Mouse (Mus musculus) embryonic facial prominence, embryonic 12.5 days (tissue): ENCODE data around the gene Mbd6. TPM values are rescaled to one million over a fixed set of nuclear protein-coding genes. Genes with fewer than 3 reads are reported as not detected.

Experiments
- ATAC-seq: fragments of 200-750 bp; cut with Nextera tagmentation; 2 replicates; pipeline ENCODE4 v1.8.0; 2017; ENCODE audit not compliant: insufficient number of reproducible peaks, insufficient read depth, low FRiP score, low TSS enrichment
- H3K27ac ChIP-seq: fragments of 300-500 bp; sonication (generic); 2 replicates; pipeline ENCODE4 v1.5.1; 2016; ENCODE audit warnings: mild to moderate bottlenecking
- H3K27me3 ChIP-seq: fragments of 300-500 bp; sonication (generic); 2 replicates; pipeline ENCODE4 v1.6.1; 2016; ENCODE audit warnings: mild to moderate bottlenecking, moderate library complexity
- H3K36me3 ChIP-seq: fragments of 300-500 bp; sonication (generic); 2 replicates; pipeline ENCODE4 v1.6.1; 2016; ENCODE audit warnings: mild to moderate bottlenecking
- H3K4me1 ChIP-seq: fragments of 300-500 bp; sonication (generic); 2 replicates; pipeline ENCODE4 v1.6.1; 2016
- H3K4me2 ChIP-seq: fragments of 300-500 bp; sonication (generic); replicated peaks from 2 replicates; pipeline ENCODE4 v1.6.1; 2016; ENCODE audit warnings: mild to moderate bottlenecking, moderate library complexity
- H3K4me3 ChIP-seq: fragments of 300-500 bp; sonication (generic); 2 replicates; pipeline ENCODE4 v1.5.1; 2016; ENCODE audit warnings: mild to moderate bottlenecking
- H3K9ac ChIP-seq: fragments of 300-500 bp; sonication (generic); 2 replicates; pipeline ENCODE4 v1.6.1; 2016; ENCODE audit warnings: mild to moderate bottlenecking, moderate library complexity
- H3K9me3 ChIP-seq: fragments of 300-500 bp; sonication (generic); 2 replicates; pipeline ENCODE4 v1.6.1; 2016; ENCODE audit warnings: mild to moderate bottlenecking, moderate library complexity
- WGBS: fragments of 180-500 bp; shearing (Covaris S2); methylation state at CpG from one replicate; pipeline ENCODE4 v1.1.7; 2016; 5-methylcytosine and 5-hydroxymethylcytosine counted together
- polyA plus RNA-seq: library from polyadenylated mRNA; unstranded; fragments of >200 nt; fragmentation: Nextera tagmentation; extraction: Ambion mirVana; gene quantifications from 2 replicates; pipeline ENCODE4 v1.2.1, GENCODE M21; 2016

The Mbd6 gene
- polyA plus RNA-seq, 1 experiment from 2014 or later, result 17.2 TPM

GRCm38 (mm10) chr10:127267318-127267717 lies 21.5 kb downstream of the Mbd6 start:
- Histone ChIP-seq H3K4me3 (peak overlapping the region; percentile 84), H3K9ac (peak overlapping the region; percentile 97), H3K4me2 (peak overlapping the region; percentile 96), H3K9me3 (no peaks in the 10 kb centered on the region), H3K36me3 (peaks cover 21% of the 10 kb centered on the region), H3K4me1 (peaks cover 18% of the 10 kb centered on the region), H3K27me3 (peaks cover 27% of the 10 kb centered on the region), H3K27ac (no peak overlapping the region)
- ATAC-seq, result no peak
- WGBS, result 75% methylated on average over 5 of the region's 5 CpGs

- Histone ChIP-seq H3K36me3 (peaks cover 21% of the 10 kb centered on the region), H3K4me2 (peak within 1 kb of the TSS; percentile 96), H3K4me1 (peaks cover 22% of the 10 kb centered on the region), H3K9me3 (no peaks in the 10 kb centered on the region), H3K4me3 (peak within 1 kb of the TSS; percentile 84), H3K9ac (peak within 1 kb of the TSS; percentile 97), H3K27me3 (peaks cover 36% of the 10 kb centered on the region), H3K27ac (peak within 1 kb of the TSS; percentile 67)
- under 1% methylated on average over 68 of the region's 70 CpGs for WGBS
- ATAC-seq, result peak; percentile 96
Measured at GRCm38 (mm10) chr10:127266112-127267091, 22.4 kb downstream of the Mbd6 start, which contains the start of gene Dctn2. Dctn2 (plus strand) TSS chr10:127266368.

GRCm38 (mm10) chr10:127265727-127266111 lies 23.1 kb downstream of the Mbd6 start:
- Histone ChIP-seq H3K4me1 (peaks cover 22% of the 10 kb centered on the region), H3K4me2 (peak overlapping the region; percentile 96; the same call in 1 of the 2 replicates), H3K4me3 (peak overlapping the region; percentile 84), H3K9me3 (no peaks in the 10 kb centered on the region), H3K36me3 (peaks cover 18% of the 10 kb centered on the region), H3K9ac (no peak overlapping the region), H3K27me3 (peaks cover 36% of the 10 kb centered on the region), H3K27ac (no peak overlapping the region)
- WGBS, result 24% methylated on average over 4 of the region's 4 CpGs
- ATAC-seq, result no peak

GRCm38 (mm10) chr10:127264971-127265370 lies 23.8 kb downstream of the Mbd6 start:
- no peak for ATAC-seq
- 76% methylated on average over 4 of the region's 4 CpGs for WGBS
- no peaks in the 10 kb centered on the region for H3K9me3 ChIP-seq
- peaks cover 12% of the 10 kb centered on the region for H3K36me3 ChIP-seq
- H3K27me3 ChIP-seq, result peaks cover 36% of the 10 kb centered on the region
- H3K9ac ChIP-seq, result no peak overlapping the region
- no peak overlapping the region for H3K4me3 ChIP-seq
- H3K27ac ChIP-seq, result no peak overlapping the region
- no peak overlapping the region for H3K4me2 ChIP-seq
- peaks cover 22% of the 10 kb centered on the region for H3K4me1 ChIP-seq

GRCm38 (mm10) chr10:127264336-127264735 lies 24.5 kb downstream of the Mbd6 start:
- Histone ChIP-seq H3K9me3 (no peaks in the 10 kb centered on the region), H3K27ac (no peak overlapping the region), H3K36me3 (peaks cover 10% of the 10 kb centered on the region), H3K4me2 (no peak overlapping the region), H3K9ac (no peak overlapping the region), H3K27me3 (peaks cover 36% of the 10 kb centered on the region), H3K4me1 (peaks cover 22% of the 10 kb centered on the region), H3K4me3 (no peak overlapping the region)
- ATAC-seq, result no peak
- WGBS, result 77% methylated on average over 8 of the region's 8 CpGs

- H3K9ac ChIP-seq, result no peak overlapping the region
- H3K36me3 ChIP-seq, result peaks cover 4% of the 10 kb centered on the region
- WGBS, result 44% methylated on average over 3 of the region's 3 CpGs
- peaks cover 36% of the 10 kb centered on the region for H3K27me3 ChIP-seq
- no peak overlapping the region for H3K27ac ChIP-seq
- peaks cover 23% of the 10 kb centered on the region for H3K4me1 ChIP-seq
- no peak overlapping the region for H3K4me2 ChIP-seq
- no peak overlapping the region for H3K4me3 ChIP-seq
- ATAC-seq, result no peak
- H3K9me3 ChIP-seq, result no peaks in the 10 kb centered on the region
Measured at GRCm38 (mm10) chr10:127263631-127264030, 25.2 kb downstream of the Mbd6 start.

- H3K9ac ChIP-seq, result peak within 1 kb of the TSS; percentile 52
- peaks cover 23% of the 10 kb centered on the region for H3K4me1 ChIP-seq
- 1% methylated on average over 53 of the region's 53 CpGs for WGBS
- ATAC-seq, result no peak
- H3K27ac ChIP-seq, result no peak within 1 kb of the TSS
- H3K4me2 ChIP-seq, result peak within 1 kb of the TSS; percentile 90
- no peaks in the 10 kb centered on the region for H3K9me3 ChIP-seq
- H3K4me3 ChIP-seq, result peak within 1 kb of the TSS; percentile 47
- H3K27me3 ChIP-seq, result peaks cover 36% of the 10 kb centered on the region
- no peaks in the 10 kb centered on the region for H3K36me3 ChIP-seq
Measured at GRCm38 (mm10) chr10:127262548-127263398, 26.0 kb downstream of the Mbd6 start, which contains the start of gene Kif5a. Kif5a (minus strand) TSS chr10:127263348.

GRCm38 (mm10) chr10:127261706-127262547 lies 26.9 kb downstream of the Mbd6 start:
- no peak for ATAC-seq
- H3K4me3 ChIP-seq, result peak overlapping the region; percentile 47
- H3K9ac ChIP-seq, result peak overlapping the region; percentile 52
- 63% methylated on average over 15 of the region's 15 CpGs for WGBS
- H3K36me3 ChIP-seq, result no peaks in the 10 kb centered on the region
- no peaks in the 10 kb centered on the region for H3K9me3 ChIP-seq
- H3K4me1 ChIP-seq, result peaks cover 17% of the 10 kb centered on the region
- peaks cover 36% of the 10 kb centered on the region for H3K27me3 ChIP-seq
- H3K27ac ChIP-seq, result no peak overlapping the region
- peak overlapping the region; percentile 90 for H3K4me2 ChIP-seq

GRCm38 (mm10) chr10:127258489-127258888 lies 30.3 kb downstream of the Mbd6 start:
- no peak overlapping the region for H3K27ac ChIP-seq
- no peak for ATAC-seq
- peaks cover 21% of the 10 kb centered on the region for H3K27me3 ChIP-seq
- H3K9ac ChIP-seq, result no peak overlapping the region
- H3K9me3 ChIP-seq, result no peaks in the 10 kb centered on the region
- 77% methylated on average over 8 of the region's 8 CpGs for WGBS
- H3K36me3 ChIP-seq, result no peaks in the 10 kb centered on the region
- no peak overlapping the region for H3K4me3 ChIP-seq
- peaks cover 15% of the 10 kb centered on the region for H3K4me1 ChIP-seq
- no peak overlapping the region for H3K4me2 ChIP-seq

GRCm38 (mm10) chr10:127257790-127258189 lies 31.0 kb downstream of the Mbd6 start:
- no peak overlapping the region for H3K27ac ChIP-seq
- H3K9me3 ChIP-seq, result no peaks in the 10 kb centered on the region
- WGBS, result 82% methylated on average over 6 of the region's 6 CpGs
- H3K4me3 ChIP-seq, result no peak overlapping the region
- H3K9ac ChIP-seq, result no peak overlapping the region
- no peak for ATAC-seq
- peaks cover 14% of the 10 kb centered on the region for H3K27me3 ChIP-seq
- no peaks in the 10 kb centered on the region for H3K36me3 ChIP-seq
- no peak overlapping the region for H3K4me2 ChIP-seq
- H3K4me1 ChIP-seq, result peaks cover 13% of the 10 kb centered on the region
